Mouse (Mus musculus) erythroid progenitor cell, adult 5-6 weeks (primary cell): ENCODE measurements at regions not wholly inside any gene's neighbourhood (a gene's known extent, or its start where the extent isn't known, plus 50 kb on each side); places are given as distances from the start of the nearest gene placed in this dataset.

Source experiments
- ATAC-seq: replicated peaks from 2 replicates; pipeline ENCODE4 v1.8.0; 2016; ENCODE audit warnings: moderate number of reproducible peaks, mild to moderate bottlenecking, moderate TSS enrichment, inconsistent platforms; ENCODE audit not compliant: poor library complexity, low FRiP score, severe bottlenecking

DNA sequence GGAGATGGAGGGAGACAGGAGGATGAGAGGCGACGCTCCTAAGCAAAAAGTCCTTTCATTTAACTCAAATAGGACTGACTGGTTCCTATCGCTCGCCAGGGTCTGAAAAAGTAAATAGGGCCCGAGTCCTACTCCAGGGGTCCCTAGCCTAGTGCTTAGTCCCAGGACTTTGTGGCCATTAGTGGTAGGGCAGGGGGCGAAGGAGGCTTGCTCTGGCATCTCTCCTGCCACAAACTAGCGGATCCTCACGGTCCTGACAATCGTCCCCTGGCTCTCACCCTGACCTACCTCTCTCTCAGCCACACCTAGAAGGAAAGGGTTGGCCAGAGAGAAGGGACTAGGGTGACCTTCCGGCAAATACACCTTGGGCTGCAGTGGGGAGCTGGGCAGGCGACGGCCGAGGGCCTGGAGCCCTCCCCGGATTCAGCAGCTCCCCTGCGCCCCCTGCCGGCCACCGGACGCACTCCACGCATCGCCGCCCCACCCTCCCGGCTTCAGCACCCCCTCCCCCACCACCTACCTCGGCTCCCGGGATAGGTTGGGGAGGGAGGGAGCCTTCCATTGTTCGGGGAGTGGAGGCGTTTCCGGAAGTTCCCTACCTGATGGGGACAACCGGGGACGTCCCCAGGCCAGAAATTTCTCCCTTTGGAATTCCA lies 83.6 kb upstream of the Calm2 start:
- peak; percentile 34; the same call in 1 of the 2 replicates for ATAC-seq

DNA sequence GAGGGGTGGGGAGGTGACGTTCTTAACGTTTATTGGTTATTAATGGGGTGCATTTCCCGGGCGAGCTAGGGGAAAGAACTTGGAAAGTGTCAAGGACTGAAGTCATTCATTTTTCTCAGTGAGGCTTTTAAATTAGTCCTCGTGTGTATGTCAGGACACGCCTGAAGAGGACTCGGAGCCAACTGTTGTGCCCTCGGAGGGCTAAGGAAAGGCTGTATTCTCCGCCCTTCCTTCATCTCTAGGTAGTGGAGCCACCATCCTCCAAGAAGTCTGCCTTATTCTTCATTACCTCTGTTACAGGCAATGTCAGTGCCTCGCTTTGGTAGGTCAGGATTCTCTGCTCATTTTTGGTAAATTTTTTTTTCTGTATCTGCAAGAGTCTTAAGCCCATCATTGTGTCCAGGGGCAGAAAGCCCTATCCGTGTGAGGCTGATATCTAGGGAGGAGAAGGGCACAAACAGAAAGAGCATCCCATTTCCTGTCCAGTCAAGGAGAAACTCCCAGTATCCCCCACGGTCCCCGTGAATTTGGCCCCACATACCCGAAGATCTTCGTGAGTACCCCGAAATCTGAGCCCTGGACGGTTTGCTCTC lies 84.2 kb upstream of the Calm2 start:
- ATAC-seq = no peak

DNA sequence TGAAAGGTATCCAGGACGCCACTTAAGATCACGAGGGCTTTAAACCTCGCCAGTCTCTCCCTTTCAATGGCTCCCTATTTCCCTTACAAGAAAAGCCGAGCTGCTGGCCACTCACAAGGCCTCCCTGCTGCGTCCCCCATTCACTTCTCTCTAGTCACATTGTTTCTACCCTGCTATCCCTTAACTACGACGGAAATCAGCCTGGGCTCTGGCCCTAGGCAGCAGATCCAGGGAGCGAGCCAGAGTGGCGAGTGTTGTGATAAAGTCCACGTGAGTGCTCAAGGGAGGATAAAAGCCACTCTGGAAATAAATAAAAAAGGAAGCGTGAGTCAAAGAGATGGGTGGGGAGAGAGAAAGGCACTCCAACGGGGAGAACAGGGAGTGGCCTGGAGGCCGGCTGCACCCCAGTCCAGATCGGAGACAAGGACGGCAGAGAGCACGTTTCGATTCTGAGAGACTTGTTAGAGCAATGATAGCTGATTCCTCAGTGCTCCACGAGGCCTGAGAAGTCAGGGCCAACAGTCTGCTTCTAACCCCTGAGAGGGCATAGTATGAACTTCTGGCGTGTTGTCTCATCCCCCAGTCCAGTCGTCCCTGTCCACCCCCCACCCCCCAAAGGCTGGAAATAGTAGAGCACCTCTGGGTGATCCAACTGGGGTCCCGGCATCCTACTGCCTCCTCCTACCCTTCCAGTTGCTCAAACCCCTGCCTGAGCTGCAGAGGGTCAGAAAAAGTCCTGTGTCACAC lies 84.8 kb upstream of the Calm2 start:
- no peak for ATAC-seq

DNA sequence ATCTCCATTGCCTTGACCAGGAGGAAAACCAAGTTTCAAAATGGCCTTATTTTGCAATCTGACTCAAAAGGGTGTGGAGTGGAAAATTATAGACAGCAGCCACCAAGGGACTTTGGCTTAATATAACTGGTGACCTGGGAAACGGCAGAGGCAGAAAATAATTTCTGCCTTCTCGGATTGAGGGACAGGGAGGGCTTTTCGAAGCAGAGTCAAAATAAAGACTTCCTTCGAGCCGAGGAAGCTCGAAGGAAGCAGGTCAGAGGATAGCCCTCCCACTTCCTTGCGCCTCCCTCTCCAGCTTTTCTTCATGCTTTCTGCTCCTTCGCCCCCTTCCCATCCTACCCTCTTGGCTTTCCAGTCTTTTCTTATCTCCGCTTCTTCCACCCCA lies 85.4 kb upstream of the Calm2 start:
- no peak for ATAC-seq

DNA sequence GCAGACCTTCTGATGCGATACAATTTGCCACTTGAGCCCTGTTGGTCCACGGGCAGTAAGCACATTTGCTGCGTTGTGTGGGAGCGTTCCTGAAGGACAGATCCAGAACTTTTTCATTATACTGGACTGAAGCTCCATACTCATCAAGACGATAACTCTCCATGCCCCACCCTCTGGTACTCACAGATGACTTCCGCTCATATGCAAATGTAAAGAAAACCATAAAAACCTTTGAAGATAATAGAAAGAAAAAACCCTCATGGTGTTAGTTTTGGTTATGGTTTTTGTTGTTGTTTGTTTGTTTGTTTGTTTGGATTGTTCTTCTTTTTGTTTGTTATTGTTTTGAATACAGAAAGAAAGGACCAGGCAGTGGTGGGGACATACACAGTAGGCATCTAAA lies 86.0 kb upstream of the Calm2 start:
- ATAC-seq = no peak

DNA sequence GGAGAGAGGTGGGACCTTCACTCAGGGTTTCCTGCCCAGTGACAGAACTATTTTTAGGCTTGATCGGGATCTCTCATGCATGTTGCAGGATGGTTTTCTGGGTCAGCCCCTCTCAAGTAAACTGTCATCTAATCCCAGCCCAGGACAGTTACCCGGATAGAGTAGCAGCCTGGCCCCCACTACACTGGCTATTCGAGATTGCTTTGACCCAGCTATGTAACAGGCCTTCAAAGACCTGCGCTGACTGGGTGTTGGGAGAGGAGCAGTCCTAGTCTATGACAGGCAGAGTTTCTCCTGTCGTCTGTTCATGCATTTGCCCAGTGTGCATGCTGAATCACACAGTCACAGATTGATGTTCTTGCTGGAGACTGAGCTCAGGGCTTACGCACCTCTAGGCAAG lies 86.2 kb upstream of the Epcam start:
- ATAC-seq = no peak

DNA sequence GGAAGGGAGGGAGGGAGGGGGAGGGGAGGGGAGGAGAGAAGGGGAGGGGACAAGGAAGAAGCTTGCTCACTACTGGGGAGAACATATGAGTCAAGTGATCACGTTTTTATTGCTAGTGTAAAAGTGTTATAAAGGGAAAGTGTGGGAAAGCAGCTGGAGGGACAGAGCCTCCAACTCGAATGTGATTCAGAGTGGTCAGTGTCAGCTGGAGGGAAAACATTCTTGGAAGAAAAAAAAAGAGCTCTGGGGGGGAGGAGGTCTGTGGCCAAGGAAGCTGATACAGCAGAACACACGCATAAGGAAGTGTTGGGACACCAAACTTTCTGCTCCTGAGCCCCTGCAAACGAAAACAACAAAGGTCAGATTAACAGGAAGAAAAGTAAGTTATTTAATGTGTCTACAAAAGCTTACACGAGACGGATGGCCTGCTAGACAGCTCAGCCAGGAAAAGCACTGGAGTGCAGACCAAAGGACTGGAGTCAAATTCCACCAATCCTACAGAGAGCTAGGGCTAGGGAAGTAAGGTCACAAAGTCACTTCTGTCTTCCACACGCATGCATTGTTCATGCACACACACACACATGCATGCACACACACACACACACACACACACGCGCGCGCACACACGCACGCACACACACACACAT lies 85.1 kb upstream of the Epcam start:
- no peak for ATAC-seq

DNA sequence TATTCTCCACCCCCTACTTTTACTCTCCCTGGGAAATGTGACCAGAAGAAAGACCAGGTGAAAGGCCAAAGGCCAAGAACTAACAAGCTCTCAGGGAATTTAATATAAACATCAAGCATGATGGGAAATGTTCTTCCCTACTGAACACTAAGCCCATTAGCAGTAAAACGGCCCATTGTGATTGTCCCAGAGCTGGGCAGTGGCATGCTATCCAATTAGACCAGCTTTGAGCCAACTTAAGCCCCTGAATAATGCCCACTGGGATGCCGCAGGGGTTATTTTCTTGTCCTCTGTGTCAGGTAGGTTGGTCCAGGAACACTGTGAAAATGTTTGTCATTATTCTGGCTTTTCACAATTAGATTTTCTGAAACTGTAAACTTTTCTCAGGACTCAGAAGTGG lies 81.2 kb upstream of the Epcam start:
- ATAC-seq = no peak

DNA sequence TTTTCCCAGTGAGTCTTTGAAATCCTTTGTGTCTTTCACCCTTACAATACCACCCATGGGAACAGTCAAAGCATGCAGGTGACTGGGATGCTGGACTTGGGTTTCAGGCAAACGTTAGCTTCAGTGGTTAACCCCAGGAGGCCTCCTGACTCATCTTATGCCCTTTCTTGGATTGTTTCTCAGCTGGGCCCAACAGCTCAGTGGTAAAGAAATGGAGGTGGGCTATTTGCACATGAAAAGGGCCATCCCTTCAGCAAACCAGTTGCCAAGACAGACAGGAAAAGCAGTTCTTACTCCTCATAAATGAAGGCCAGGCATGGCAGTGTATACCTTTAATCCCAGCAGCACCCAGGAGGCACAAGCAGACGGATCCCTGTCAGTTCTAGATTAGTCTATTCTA lies 77.4 kb upstream of the Epcam start:
- ATAC-seq = no peak

DNA sequence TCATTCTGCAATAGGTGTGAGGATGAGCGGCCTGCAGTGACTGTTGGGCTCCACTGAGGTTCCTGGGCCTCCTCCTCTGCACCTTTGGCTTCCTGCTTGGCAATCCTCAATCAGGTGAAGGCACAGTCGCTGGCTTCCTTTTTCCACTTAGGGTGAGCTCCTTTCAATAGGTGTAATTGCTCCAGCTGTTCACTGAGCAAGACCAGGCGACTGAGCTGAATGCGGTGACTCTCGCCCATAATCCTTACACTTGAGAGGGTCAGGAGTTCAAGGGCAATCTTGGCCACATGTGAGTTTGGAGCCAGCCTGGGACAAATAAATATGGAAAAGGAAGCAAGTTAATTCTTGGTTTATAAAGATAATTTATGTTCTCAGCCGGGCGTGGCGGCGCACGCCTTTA lies 76.1 kb upstream of the Epcam start:
- ATAC-seq = no peak

DNA sequence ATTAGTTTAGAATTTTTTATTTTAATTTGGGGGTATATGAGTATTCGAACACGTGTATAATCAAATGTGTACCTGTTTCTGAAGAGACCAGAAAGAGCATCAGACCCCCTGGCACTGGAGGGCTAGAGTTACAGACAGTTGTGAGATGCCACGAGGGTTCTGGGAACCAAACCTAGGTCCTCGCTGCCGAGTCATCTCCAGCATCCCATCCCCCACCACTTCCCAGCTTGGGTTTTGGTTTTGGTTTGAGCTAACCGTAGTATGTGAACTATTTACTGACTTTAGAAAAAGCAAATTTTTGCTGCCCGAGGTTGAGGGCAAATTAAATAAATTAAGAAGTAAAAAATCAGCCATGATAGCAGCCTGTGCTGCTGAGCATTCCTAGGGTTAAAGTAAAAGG lies 74.9 kb upstream of the Epcam start:
- no peak for ATAC-seq

DNA sequence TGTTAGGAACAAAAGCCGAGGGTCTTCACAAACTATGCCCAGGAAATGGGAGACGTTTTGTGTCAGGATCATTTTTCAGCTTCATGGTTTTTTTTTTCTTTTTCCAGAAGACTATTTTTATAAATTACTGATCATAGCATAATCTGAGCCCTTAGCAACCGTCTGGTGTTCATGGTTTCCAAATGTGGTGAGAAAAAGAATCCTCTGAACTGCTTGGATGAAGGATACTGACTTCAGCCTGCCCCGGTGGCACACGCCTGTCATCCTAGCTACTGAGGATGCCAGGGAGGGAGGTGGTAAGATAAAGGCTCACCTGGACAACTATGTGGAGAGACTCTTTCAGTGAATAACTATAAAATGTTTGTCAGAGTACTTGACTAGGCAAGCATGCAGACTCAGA lies 72.4 kb upstream of the Epcam start:
- no peak for ATAC-seq

DNA sequence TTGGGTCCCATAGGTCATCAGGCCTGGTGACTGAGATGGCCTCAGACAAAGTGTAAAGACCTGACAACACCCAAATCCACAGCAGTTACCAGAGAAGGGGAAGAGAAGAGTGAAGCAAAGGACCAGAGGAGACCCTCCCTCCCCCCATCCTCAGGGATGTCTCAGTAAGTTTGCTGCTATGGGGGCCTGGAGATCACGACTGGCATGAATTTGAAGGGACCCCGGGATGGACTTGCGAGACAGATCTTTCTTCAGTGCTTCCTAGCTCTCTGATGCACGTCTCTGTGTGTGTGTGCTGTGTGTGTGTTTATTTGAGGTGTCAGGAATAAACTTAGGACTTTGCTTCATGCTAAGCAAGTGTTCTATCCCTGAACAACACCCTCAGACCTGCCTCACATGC lies 70.1 kb upstream of the Epcam start:
- ATAC-seq = 0 out of 2 replicates have a peak, but pooled peaks have one; percentile 14

DNA sequence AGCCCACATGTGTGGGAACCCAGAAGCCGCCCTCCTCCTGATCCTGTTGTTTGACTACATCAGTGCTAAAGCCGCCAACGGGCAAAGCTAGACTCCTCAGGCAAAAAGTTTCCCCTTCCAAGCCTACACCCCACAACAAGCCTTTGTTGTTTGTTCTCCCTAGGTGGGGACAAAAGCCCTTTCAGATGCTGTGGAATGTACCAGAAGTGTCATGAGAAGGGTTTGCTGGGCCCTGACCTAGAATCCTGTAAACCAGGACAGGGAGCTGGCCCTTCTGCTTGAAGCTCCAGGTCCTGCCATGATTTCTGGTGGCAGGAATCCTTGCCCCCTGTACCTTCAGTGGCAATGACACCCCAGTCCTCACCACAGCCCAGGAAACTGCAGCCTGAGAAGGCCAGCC lies 69.5 kb upstream of the Epcam start:
- ATAC-seq = no peak

DNA sequence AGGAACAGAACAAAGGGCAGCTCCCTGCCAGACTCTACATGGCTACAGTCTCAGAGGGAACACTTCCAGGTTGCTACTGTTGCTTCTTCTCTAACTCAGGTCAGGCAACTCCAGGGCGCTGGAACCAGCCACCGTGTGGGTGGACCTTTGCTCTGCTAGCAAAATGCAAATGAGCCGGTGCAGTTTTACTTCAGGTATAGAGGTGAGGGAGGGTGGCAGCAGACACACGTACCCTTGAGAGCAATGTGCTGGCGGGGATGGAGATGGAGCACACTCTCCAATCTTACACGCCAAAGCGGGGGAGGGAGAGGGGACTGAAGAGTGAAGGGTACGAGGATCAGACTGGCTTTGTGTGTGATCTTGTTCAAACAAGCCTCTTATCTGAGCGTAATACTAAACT lies 68.8 kb upstream of the Epcam start:
- ATAC-seq = no peak

DNA sequence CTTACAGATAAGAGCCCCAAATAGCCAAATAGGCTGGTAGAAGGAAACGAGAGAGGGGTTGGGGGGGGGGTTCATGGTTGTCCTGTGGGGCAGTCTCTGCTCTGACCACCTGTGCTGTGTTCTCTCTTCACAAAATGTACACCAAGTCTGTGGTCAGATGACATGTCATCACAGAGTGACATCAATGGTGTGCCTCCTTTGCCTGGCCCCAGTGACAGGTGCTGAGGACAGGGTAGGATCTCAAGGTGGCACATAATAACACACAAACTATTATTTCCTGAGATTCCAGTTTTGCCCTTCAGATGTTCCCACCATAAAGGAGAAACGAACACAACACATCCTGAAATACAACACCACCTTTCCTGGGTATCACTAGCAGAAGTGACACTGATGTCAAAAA lies 68.3 kb upstream of the Epcam start:
- ATAC-seq = no peak

DNA sequence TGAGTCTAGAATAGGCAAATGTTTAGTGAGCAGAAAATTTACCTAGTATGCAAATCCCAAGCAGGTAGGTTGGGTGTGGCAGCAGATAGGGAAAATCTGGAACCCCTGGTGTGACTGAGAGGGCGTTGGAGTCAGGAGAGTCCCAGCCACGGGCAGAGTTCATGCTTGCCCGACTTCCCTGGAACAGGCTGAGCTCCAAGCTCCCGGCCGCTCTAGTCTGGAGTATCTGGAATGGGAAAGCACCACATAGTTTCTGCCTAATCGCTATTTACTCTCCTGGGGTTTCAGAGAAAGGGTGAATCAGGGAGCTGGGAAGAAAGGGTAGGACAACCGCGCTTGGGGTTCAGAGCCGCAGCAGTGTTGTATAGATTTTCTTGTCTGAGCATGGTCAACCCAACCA lies 65.8 kb upstream of the Epcam start:
- ATAC-seq = no peak

DNA sequence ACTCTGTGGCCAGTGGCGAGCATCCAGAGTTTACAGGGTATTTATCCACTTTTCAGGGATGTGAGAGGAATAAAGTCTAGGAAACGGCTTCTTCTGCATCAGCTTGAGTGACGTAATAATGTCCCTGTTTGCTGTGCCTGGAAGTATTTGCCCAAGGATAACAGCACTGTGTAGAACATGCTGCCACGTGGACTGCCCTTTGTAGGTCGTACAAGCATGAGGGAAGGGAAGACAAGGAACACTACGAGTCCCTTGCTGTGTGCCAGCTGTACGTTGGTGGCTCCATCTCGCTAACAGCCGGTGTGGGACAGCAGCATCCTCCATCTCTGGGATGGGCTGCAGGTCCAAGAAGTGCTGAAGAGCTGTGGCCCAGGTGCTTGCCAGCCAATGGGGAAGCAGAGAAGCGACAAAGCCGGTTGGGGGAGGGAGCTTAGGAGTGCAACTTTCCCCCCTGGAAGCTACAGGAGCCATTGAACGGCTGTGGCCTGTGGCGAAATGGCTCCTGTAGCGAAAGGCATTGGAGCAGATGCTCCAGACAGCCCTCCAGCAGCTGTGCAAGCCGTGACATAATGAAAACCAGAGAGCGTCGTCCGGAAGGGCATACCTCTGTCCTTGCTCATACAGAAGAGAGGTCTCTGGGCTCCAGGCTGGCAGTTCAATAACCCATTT lies 65.0 kb upstream of the Epcam start:
- ATAC-seq = no peak

DNA sequence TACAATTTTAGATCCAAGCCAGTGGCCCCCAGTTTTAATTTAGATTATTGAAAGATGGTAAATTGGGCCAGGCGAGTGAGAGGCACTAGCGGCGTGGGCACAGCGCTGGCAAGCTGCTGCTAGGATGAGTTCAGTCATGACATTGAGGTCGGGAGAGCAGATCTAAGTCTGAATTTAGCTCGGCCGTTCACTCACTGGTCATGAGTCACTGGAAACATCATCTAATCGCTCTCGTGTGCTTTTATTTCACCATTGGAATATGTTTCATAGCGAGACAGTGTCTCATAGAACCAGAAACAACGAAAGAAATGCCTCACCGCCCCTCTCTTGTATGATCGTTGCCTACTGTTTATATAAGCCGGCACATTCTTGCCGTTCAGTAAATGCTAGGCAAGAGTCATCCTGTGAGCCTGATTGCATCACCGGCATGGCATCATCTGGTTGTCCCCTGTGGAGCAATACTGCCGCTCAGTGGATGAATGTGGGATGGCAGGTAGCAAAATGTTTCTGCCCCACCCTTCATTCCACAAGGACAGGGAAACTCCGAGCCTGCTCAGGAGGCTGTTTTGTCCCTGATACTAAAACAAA lies 64.3 kb upstream of the Epcam start:
- ATAC-seq = peak; percentile 70; the same call in 1 of the 2 replicates

DNA sequence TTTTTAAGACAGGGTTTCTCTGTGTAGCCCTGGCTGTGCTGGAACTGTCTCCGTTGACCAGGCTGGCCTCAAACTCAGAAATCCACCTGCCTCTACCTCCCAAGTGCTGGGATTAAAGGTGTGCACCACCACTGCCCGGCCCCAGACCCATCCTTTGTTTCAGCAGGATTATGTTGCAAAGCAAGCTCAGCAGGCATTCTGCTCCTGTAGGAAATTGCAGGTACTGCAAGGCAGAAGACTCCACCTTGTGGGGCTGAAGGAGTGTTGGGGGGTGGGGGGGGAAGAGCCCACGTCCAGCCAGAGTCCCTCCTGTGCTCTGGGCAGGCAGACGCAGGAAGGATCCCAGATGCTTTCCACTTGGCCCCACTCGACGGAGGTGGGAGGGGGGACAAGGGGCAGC lies 52.2 kb upstream of the Epcam start:
- ATAC-seq = no peak
